Mouse (Mus musculus): Measurements from ENCODE around the gene Trim41.

DNA sequence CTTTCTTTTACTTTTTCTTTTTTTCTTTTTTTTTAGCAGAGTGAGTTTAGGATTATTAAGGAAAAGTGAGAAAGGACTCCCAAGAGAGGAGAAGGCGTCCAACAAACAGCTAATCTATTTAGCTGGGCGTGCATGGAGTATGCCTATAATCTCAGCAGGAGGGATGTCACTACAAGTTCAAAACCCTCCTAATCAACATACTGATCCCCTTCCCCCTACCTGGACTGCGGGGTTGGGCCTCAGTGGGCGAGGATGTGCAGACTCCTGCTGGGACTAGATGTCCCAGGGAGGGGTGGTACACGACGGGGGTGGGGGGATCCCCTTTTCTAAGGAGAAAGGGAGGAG, 9.6 kb upstream of the Trim41 start:
- no peak for TF ChIP-seq HCFC1 (IDR thresholded peaks at IDR 0.05; ENCODE audit: borderline replicate concordance, insufficient read depth, low read length)
- no peak for TF ChIP-seq ZC3H11A (IDR thresholded peaks at IDR 0.05; ENCODE audit: borderline replicate concordance, low read depth, low read length)
- no peak for TF ChIP-seq CHD2 (IDR thresholded peaks at IDR 0.05; ENCODE audit: low read depth, low read length)

All from ES-E14 (cell line).